Mouse (Mus musculus): ENCODE measurements around the gene Retreg1. TPM values are rescaled to one million over a fixed set of nuclear protein-coding genes. Genes with fewer than 3 reads are reported as not detected.

Gene Retreg1
- 10 to 100 TPM; 43.6 to 45.4 TPM for total RNA-seq (2023)

GRCm38 (mm10) chr15:25843086-25843991, at the start of gene Retreg1:
Retreg1 (plus strand) TSS chr15:25843180.

GRCm38 (mm10) chr15:25984067-25984733, 141.2 kb downstream of the Retreg1 start, which contains the start of gene Zfp622:
Zfp622 (plus strand) TSS chr15:25984366.

Other genes with a start within 250 kb of the Retreg1 start
- gene Myo10, start 220.7 kb upstream of the Retreg1 start, total RNA-seq (2023): 10 to 100 TPM; 35.9 to 43.1 TPM
- gene Zfp622, start 141.2 kb downstream of the Retreg1 start, total RNA-seq (2023): 100 to 1,000 TPM; 115 to 120 TPM